Mouse (Mus musculus): ENCODE data around the gene Cbx6. TPM values are rescaled to one million over a fixed set of nuclear protein-coding genes. Genes with fewer than 3 reads are reported as not detected.

Gene Cbx6
- polyA plus RNA-seq, 1 experiment from 2014 or later = 15.7 TPM

DNA sequence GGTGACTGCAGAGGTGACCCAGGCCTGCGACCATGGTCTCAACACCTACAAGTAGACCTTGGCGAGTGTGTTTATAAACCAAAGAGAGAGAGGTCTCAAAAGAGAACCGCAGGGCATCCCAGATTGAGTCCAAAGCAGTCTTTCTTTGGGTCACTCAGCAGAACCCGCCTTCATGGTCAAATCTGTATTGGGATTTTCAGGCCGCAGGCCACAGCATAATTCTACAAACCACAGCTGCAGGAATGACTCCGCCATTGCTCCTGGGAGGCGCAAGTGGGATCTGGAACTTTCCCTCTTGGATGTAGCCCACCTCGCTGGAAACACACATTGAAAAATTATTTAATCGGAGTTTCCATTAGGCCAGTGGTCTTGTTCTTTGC lies 383 bp upstream of the Cbx6 start:
- H3K4me2 ChIP-seq = peak overlapping the region; percentile 82
- H3K36me3 ChIP-seq (ENCODE audit: control insufficient read depth, insufficient read depth, low read length) = no peaks in the 10 kb centered on the region
- 62% methylated on average over 9 of the region's 9 CpGs for WGBS (ENCODE audit: insufficient replicate concordance)
- H3K9ac ChIP-seq (ENCODE audit: low read depth, low read length) = peak overlapping the region; percentile 62; the same call in 1 of the 2 replicates
- peak overlapping the region; percentile 61 for H3K27ac ChIP-seq (ENCODE audit: low read depth, low read length)
- peak overlapping the region; percentile 87 for H3K4me3 ChIP-seq (ENCODE audit: low read depth, low read length)
- no peaks in the 10 kb centered on the region for H3K9me3 ChIP-seq (replicated peaks; ENCODE audit: control insufficient read depth, low read length)
- no peaks in the 10 kb centered on the region for H3K27me3 ChIP-seq (ENCODE audit: control insufficient read depth, insufficient read depth, low read length)
- H3K4me1 ChIP-seq (ENCODE audit: control insufficient read depth, insufficient read depth, low read length) = peaks cover 18% of the 10 kb centered on the region
- ATAC-seq (replicated peaks; ENCODE audit: insufficient number of reproducible peaks, low FRiP score, low TSS enrichment) = no peak

DNA sequence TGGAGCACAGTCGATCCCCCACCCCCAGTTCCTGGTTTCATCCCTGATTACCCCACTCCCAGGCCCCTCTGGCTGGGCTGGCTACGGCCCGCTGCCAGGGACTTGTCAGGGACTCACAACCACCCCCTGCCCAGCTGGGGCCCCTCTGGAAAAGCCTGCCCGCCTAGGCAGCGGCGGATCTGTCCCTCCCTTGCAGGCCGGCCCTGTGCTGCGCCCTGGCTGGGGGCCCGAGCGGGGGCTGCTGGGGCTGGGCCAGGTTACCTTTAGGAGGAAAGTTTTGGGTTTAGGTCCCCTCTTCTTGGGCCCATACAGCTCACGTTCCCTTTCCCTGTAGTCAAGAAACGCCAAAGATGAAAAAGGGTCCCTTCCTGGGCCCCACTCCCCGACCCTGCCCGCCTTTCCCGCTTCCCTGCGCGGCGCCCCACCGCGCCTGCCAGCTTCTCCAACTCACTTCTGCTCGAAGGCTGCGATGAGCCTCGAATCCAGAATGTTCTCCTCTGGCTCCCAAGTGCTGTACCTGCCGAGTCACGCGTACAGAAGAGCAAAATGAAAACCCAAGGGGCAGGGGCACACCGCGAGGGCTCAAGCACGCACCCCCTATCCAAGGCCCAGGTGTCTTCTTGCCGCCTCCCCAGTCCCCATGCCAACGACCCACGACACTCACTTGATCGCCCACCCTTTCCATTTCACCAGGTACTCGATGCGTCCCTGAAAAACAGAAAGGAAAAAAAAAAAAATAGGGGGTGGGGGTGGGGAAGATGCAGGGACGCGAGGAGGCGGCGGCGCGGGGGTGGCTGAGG lies 1.0 kb downstream of the Cbx6 start:
- Histone ChIP-seq H3K4me1 (ENCODE audit: control insufficient read depth, insufficient read depth, low read length) (peaks cover 23% of the 10 kb centered on the region), H3K9me3 (replicated peaks; ENCODE audit: control insufficient read depth, low read length) (no peaks in the 10 kb centered on the region), H3K4me2 (peak overlapping the region; percentile 82), H3K27me3 (ENCODE audit: control insufficient read depth, insufficient read depth, low read length) (no peaks in the 10 kb centered on the region), H3K4me3 (ENCODE audit: low read depth, low read length) (peak overlapping the region; percentile 87), H3K36me3 (ENCODE audit: control insufficient read depth, insufficient read depth, low read length) (no peaks in the 10 kb centered on the region), H3K9ac (ENCODE audit: low read depth, low read length) (peak overlapping the region; percentile 90), H3K27ac (ENCODE audit: low read depth, low read length) (peak overlapping the region; percentile 80)
- WGBS (ENCODE audit: insufficient replicate concordance) = under 1% methylated on average over 41 of the region's 41 CpGs
- peak; percentile 9; the same call in 1 of the 2 replicates for ATAC-seq (replicated peaks; ENCODE audit: insufficient number of reproducible peaks, low FRiP score, low TSS enrichment)

DNA sequence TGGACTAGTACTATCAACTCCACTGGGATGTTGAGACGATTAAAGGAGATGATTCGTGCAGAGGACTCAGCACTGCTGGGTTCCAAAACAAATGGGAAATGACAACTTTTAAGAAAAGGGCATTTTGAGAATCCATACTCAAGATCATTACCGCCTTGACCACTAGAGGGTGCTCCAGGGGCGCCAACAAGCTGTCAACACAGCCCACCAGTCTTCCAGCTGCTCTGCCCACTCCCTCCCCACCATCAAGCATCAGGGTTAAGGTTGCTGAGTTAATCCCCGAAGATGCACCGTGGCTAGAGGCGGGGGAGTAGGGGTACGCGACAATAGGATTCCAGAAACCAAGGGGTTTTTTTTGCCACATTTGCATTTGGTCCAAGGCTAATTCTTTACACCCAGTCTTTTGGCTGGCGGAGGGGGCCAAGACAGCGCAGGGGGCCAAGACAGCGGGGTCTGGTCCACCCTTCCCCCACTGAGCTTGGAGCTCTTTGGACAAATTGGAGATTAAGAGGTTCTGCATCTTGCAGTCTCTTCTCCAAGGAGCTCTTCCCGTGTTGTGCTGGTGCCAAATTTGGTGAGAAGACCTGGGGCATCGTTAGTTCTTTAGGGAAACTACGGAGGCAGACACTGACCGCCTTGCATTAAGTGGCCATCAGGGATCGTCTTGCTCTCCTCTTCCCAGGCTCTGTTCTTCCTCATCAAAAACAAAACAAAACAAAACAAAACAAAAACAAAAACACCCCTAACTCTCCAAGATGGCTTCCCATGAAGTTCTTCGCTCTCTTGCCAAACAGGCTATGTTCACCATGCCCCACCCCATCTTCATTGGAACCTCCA lies 2.2 kb downstream of the Cbx6 start:
- H3K9ac ChIP-seq (ENCODE audit: low read depth, low read length) = peak overlapping the region; percentile 90; the same call in 1 of the 2 replicates

DNA sequence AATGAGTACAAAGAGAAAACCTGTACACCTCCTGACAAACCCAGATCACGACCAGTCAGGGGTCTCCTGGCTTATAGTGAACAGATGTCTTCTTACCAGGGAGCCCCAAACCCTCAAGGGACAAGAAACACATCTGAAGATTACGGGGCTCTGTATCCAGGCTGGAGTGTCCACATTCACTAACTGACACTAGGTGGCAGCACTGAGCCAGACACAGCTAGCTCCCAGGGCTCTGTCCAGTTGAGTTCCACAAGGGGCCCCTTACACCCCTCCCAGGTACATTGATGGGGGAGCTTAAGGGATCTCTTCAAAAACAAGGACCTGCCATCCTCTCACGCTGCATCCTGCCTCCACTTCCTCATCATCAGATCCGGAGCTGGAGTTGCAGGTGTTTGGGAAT lies 4.1 kb downstream of the Cbx6 start:
- H3K9me3 ChIP-seq (replicated peaks; ENCODE audit: control insufficient read depth, low read length) = no peaks in the 10 kb centered on the region
- H3K36me3 ChIP-seq (ENCODE audit: control insufficient read depth, insufficient read depth, low read length) = peaks cover 3% of the 10 kb centered on the region; the same call in 1 of the 2 replicates
- WGBS (ENCODE audit: insufficient replicate concordance) = 13% methylated on average over 4 of the region's 4 CpGs
- no peak overlapping the region for H3K27ac ChIP-seq (ENCODE audit: low read depth, low read length)
- H3K9ac ChIP-seq (ENCODE audit: low read depth, low read length) = no peak overlapping the region
- H3K27me3 ChIP-seq (ENCODE audit: control insufficient read depth, insufficient read depth, low read length) = no peaks in the 10 kb centered on the region
- H3K4me2 ChIP-seq = no peak overlapping the region
- H3K4me1 ChIP-seq (ENCODE audit: control insufficient read depth, insufficient read depth, low read length) = peaks cover 24% of the 10 kb centered on the region
- H3K4me3 ChIP-seq (ENCODE audit: low read depth, low read length) = no peak overlapping the region
- ATAC-seq (replicated peaks; ENCODE audit: insufficient number of reproducible peaks, low FRiP score, low TSS enrichment) = no peak

More for the DNA sequence above, 2.2 kb downstream of the Cbx6 start:
- Histone ChIP-seq H3K4me2 (peak overlapping the region; percentile 82), H3K4me3 (ENCODE audit: low read depth, low read length) (peak overlapping the region; percentile 87), H3K27me3 (ENCODE audit: control insufficient read depth, insufficient read depth, low read length) (no peaks in the 10 kb centered on the region), H3K27ac (ENCODE audit: low read depth, low read length) (no peak overlapping the region), H3K36me3 (ENCODE audit: control insufficient read depth, insufficient read depth, low read length) (peaks cover 1% of the 10 kb centered on the region; the same call in 1 of the 2 replicates), H3K4me1 (ENCODE audit: control insufficient read depth, insufficient read depth, low read length) (peaks cover 24% of the 10 kb centered on the region), H3K9me3 (replicated peaks; ENCODE audit: control insufficient read depth, low read length) (no peaks in the 10 kb centered on the region)
- 27% methylated on average over 18 of the region's 18 CpGs for whole genome bisulfite sequencing (ENCODE audit: insufficient replicate concordance)
- ATAC-seq (replicated peaks; ENCODE audit: insufficient number of reproducible peaks, low FRiP score, low TSS enrichment) = no peak

DNA sequence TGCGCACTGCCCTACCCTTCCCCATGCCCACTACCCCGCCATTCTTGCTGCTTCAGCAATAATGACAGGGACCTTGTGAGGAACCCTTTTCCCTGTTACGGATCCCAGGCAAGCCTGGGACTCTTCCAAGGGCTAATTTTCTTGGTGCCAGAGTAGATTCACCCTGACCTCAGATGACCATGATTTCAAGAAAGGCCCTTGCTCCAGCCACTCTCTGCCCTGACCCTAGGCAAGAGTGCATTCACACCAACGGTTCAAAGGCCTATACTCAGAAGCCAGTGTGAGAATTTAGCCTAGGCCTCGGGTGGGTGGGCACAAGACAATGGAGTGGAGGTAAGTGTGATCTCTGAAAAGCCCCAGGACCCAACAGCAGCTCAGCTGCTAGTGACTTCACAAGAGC lies 5.1 kb downstream of the Cbx6 start:
- WGBS (ENCODE audit: insufficient replicate concordance) = 74% methylated on average over 5 of the region's 5 CpGs
- no peak for ATAC-seq (replicated peaks; ENCODE audit: insufficient number of reproducible peaks, low FRiP score, low TSS enrichment)
- H3K9ac ChIP-seq (ENCODE audit: low read depth, low read length) = no peak overlapping the region
- H3K4me3 ChIP-seq (ENCODE audit: low read depth, low read length) = no peak overlapping the region
- H3K27me3 ChIP-seq (ENCODE audit: control insufficient read depth, insufficient read depth, low read length) = no peaks in the 10 kb centered on the region
- no peak overlapping the region for H3K4me2 ChIP-seq
- H3K9me3 ChIP-seq (replicated peaks; ENCODE audit: control insufficient read depth, low read length) = no peaks in the 10 kb centered on the region
- H3K27ac ChIP-seq (ENCODE audit: low read depth, low read length) = no peak overlapping the region
- H3K4me1 ChIP-seq (ENCODE audit: control insufficient read depth, insufficient read depth, low read length) = peaks cover 24% of the 10 kb centered on the region
- H3K36me3 ChIP-seq (ENCODE audit: control insufficient read depth, insufficient read depth, low read length) = peaks cover 3% of the 10 kb centered on the region; the same call in 1 of the 2 replicates

DNA sequence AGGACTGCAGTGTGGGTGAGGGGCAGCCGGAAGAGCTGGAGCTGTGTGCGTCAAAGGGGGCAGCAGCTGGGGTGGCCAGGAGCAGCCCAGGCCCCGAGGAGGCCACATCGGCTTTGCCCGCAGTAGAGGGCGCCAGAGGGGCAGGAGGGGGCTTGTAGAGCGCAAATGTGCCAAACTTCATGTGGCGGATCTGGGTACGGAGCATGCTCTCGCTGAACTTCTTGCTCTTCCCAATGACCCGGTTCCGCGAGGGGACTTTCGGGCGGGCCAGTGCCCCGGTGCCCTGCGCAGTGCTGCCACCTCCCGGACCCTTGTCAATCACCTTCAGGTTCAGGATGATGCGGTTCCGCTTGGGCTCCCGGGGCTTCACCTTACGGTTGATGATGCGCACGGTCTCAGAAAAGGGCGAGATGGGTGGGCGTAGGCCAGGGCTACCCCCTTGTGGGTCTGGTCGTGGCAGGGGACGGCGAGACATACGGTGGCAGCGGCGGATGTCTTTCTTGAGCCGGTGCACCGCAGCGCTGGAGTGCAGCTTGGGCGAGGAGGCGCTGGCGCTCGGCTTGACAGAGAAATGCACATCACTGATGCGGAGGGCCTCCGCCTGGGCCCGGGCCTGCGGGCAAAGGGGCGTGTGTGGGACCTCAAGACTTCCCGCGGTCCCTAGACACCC lies 6.0 kb downstream of the Cbx6 start:
- Histone ChIP-seq H3K4me1 (ENCODE audit: control insufficient read depth, insufficient read depth, low read length) (peaks cover 26% of the 10 kb centered on the region), H3K36me3 (ENCODE audit: control insufficient read depth, insufficient read depth, low read length) (peaks cover 3% of the 10 kb centered on the region; the same call in 1 of the 2 replicates), H3K9ac (ENCODE audit: low read depth, low read length) (no peak overlapping the region), H3K9me3 (replicated peaks; ENCODE audit: control insufficient read depth, low read length) (no peaks in the 10 kb centered on the region), H3K27ac (ENCODE audit: low read depth, low read length) (no peak overlapping the region), H3K4me2 (peak overlapping the region; percentile 36), H3K4me3 (ENCODE audit: low read depth, low read length) (no peak overlapping the region), H3K27me3 (ENCODE audit: control insufficient read depth, insufficient read depth, low read length) (no peaks in the 10 kb centered on the region)
- 44% methylated on average over 46 of the region's 46 CpGs for WGBS (ENCODE audit: insufficient replicate concordance)
- no peak for ATAC-seq (replicated peaks; ENCODE audit: insufficient number of reproducible peaks, low FRiP score, low TSS enrichment)

DNA sequence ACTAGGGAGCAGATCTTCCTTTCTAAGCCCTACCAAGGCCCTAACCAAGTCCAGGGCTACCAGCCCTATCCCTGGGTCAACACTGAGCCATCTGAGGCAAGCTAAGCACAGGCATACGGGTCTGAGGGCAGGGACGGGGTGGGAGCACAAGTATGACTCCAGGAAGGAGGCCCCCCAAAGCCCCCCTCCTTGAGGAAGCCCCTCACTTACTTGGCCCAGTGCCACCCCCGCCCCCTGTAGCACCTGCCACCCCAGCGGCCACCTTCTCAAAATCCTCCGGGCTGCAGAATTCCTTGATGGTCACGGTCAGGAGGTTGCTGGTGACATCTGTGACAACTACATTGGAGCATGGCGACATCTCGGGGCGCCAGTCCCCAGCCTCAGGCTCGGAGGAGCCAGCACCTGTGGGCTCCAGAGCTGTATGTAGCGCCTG lies 6.7 kb downstream of the Cbx6 start:
- no peaks in the 10 kb centered on the region for H3K27me3 ChIP-seq (ENCODE audit: control insufficient read depth, insufficient read depth, low read length)
- H3K9me3 ChIP-seq (replicated peaks; ENCODE audit: control insufficient read depth, low read length) = no peaks in the 10 kb centered on the region
- ATAC-seq (replicated peaks; ENCODE audit: insufficient number of reproducible peaks, low FRiP score, low TSS enrichment) = no peak
- no peak overlapping the region for H3K4me2 ChIP-seq
- H3K27ac ChIP-seq (ENCODE audit: low read depth, low read length) = no peak overlapping the region
- H3K9ac ChIP-seq (ENCODE audit: low read depth, low read length) = no peak overlapping the region
- peaks cover 21% of the 10 kb centered on the region for H3K4me1 ChIP-seq (ENCODE audit: control insufficient read depth, insufficient read depth, low read length)
- H3K36me3 ChIP-seq (ENCODE audit: control insufficient read depth, insufficient read depth, low read length) = peaks cover 6% of the 10 kb centered on the region; the same call in 1 of the 2 replicates
- H3K4me3 ChIP-seq (ENCODE audit: low read depth, low read length) = no peak overlapping the region
- 85% methylated on average over 11 of the region's 11 CpGs for WGBS (ENCODE audit: insufficient replicate concordance)

DNA sequence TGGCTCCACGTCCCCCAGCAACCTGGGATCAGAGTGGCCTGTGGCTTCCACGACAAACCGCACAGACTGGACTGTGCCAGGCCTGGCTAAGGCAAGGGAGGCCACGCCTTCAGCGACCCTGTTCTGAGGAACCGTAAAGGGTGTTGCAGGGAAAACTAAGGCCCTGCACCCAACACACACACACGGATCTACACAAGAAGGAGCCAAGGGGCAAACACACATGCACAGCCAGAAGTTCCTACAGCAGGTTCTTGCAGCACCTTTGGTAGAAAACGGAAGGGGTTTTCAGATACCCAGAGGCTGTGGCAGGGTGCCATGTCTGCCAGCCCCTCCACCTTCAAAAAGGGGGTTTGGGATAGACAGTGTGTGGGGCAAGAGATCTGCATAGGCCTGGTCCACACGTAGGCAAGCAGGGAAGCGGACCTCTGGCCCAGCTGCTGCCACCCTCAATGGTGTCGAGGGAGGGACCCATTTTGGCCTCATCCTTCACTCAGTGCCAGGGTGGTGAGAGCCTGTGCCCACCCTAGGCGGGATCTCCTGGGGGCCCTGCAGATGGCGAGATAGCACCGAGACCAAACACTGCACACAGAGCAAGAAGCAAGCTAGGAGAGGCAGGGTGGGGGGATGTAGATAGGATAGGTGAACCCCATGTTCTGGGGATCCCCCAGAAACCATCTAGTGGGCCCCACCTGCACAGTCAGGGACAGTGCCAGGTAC lies 7.3 kb downstream of the Cbx6 start:
- 89% methylated on average over 14 of the region's 14 CpGs for WGBS (ENCODE audit: insufficient replicate concordance)

More for the DNA sequence above, 7.3 kb downstream of the Cbx6 start:
- no peaks in the 10 kb centered on the region for H3K9me3 ChIP-seq (replicated peaks; ENCODE audit: control insufficient read depth, low read length)
- no peak overlapping the region for H3K27ac ChIP-seq (ENCODE audit: low read depth, low read length)
- no peak overlapping the region for H3K4me2 ChIP-seq
- H3K27me3 ChIP-seq (ENCODE audit: control insufficient read depth, insufficient read depth, low read length) = no peaks in the 10 kb centered on the region
- no peak overlapping the region for H3K4me3 ChIP-seq (ENCODE audit: low read depth, low read length)
- H3K4me1 ChIP-seq (ENCODE audit: control insufficient read depth, insufficient read depth, low read length) = peaks cover 21% of the 10 kb centered on the region
- ATAC-seq (replicated peaks; ENCODE audit: insufficient number of reproducible peaks, low FRiP score, low TSS enrichment) = no peak
- H3K36me3 ChIP-seq (ENCODE audit: control insufficient read depth, insufficient read depth, low read length) = peaks cover 6% of the 10 kb centered on the region; the same call in 1 of the 2 replicates
- no peak overlapping the region for H3K9ac ChIP-seq (ENCODE audit: low read depth, low read length)
